Mouse (Mus musculus) thymus, adult 2 months (tissue): ENCODE measurements at regions not wholly inside any gene's neighbourhood (a gene's known extent, or its start where the extent isn't known, plus 50 kb on each side); places are given as distances from the start of the nearest gene placed in this dataset.

ENCODE experiments used
- CTCF ChIP-seq: fragments of 200-500 bp; IDR thresholded peaks from 2 replicates; pipeline ENCODE4 v1.5.1; 2012; ENCODE audit warnings: mild to moderate bottlenecking, control low read depth, low read length, moderate library complexity, borderline replicate concordance; ENCODE audit not compliant: control insufficient read depth, poor library complexity, insufficient read depth; ENCODE audit errors: extremely low read depth
- POLR2A ChIP-seq: fragments of 200-500 bp; IDR thresholded peaks from 2 replicates; pipeline ENCODE4 v1.6.1; 2012; ENCODE audit warnings: mild to moderate bottlenecking, low read length, control low read depth, moderate library complexity; ENCODE audit not compliant: control insufficient read depth, poor library complexity, insufficient read depth; ENCODE audit errors: extremely low read depth

GRCm38 (mm10) chr14:48370322-48370721 lies 75.6 kb upstream of the Tmem260 start:
- TF ChIP-seq CTCF (no peak), POLR2A (no peak)
